Mouse (Mus musculus) hindbrain, embryonic 14.5 days (tissue): Measurements from ENCODE around the gene Lsm12. TPM values are rescaled to one million over a fixed set of nuclear protein-coding genes. Genes with fewer than 3 reads are reported as not detected.
A peak's percentile ranks its signal among the peaks of the same experiment; 100 is the strongest.

ENCODE experiments used
- ATAC-seq: fragments of 200-750 bp; cut with Nextera tagmentation; 2 replicates; pipeline ENCODE4 v1.8.0; 2017; ENCODE audit warnings: moderate number of reproducible peaks, mild to moderate bottlenecking, moderate TSS enrichment, moderate library complexity; ENCODE audit not compliant: low FRiP score
- DNase-seq: peaks from one replicate; pipeline ENCODE4 v3.0.0-alpha.2; 2015; ENCODE audit warnings: low spot score
- H3K27ac ChIP-seq: fragments of 300-500 bp; sonication (generic); 2 replicates; pipeline ENCODE4 v1.5.1; 2014; ENCODE audit warnings: mild to moderate bottlenecking, moderate library complexity
- H3K27me3 ChIP-seq: fragments of 300-500 bp; sonication (generic); 2 replicates; pipeline ENCODE4 v1.6.1; 2014; ENCODE audit warnings: mild to moderate bottlenecking, low read length, mixed read lengths; ENCODE audit not compliant: control insufficient read depth, insufficient read depth
- H3K36me3 ChIP-seq: fragments of 300-500 bp; sonication (generic); replicated peaks from 2 replicates; pipeline ENCODE4 v1.6.1; 2014; ENCODE audit not compliant: control insufficient read depth, insufficient read depth
- H3K4me1 ChIP-seq: fragments of 300-500 bp; sonication (generic); replicated peaks from 2 replicates; pipeline ENCODE4 v1.6.1; 2014; ENCODE audit warnings: antibody characterized with exemption, low read length, mixed read lengths; ENCODE audit not compliant: control insufficient read depth, insufficient read depth
- H3K4me2 ChIP-seq: fragments of 300-500 bp; sonication (generic); replicated peaks from 2 replicates; pipeline ENCODE4 v1.6.1; 2014; ENCODE audit warnings: mild to moderate bottlenecking, moderate library complexity
- H3K4me3 ChIP-seq: fragments of 300-500 bp; sonication (generic); replicated peaks from 2 replicates; pipeline ENCODE4 v1.5.1; 2014; ENCODE audit warnings: mild to moderate bottlenecking, low read length
- H3K9ac ChIP-seq: fragments of 300-500 bp; sonication (generic); 2 replicates; pipeline ENCODE4 v1.6.1; 2014
- H3K9me3 ChIP-seq: fragments of 300-500 bp; sonication (generic); 2 replicates; pipeline ENCODE4 v1.6.1; 2016; ENCODE audit warnings: low read length; ENCODE audit not compliant: control insufficient read depth
- WGBS: fragments of 180-500 bp; shearing (Covaris S2); extraction: QIAGEN DNeasy Blood & Tissue Kit; methylation state at CpG from one replicate; pipeline ENCODE4 v1.1.7; 2014; 5-methylcytosine and 5-hydroxymethylcytosine counted together
- polyA plus RNA-seq: library from polyadenylated mRNA; unstranded; fragments of >200 nt; fragmentation: Nextera tagmentation; extraction: Ambion mirVana; gene quantifications from 2 replicates; pipeline ENCODE4 v1.2.1, GENCODE M21; 2014

Lsm12 gene
- polyA plus RNA-seq, 1 experiment from 2014 or later: 78.6 TPM

DNA sequence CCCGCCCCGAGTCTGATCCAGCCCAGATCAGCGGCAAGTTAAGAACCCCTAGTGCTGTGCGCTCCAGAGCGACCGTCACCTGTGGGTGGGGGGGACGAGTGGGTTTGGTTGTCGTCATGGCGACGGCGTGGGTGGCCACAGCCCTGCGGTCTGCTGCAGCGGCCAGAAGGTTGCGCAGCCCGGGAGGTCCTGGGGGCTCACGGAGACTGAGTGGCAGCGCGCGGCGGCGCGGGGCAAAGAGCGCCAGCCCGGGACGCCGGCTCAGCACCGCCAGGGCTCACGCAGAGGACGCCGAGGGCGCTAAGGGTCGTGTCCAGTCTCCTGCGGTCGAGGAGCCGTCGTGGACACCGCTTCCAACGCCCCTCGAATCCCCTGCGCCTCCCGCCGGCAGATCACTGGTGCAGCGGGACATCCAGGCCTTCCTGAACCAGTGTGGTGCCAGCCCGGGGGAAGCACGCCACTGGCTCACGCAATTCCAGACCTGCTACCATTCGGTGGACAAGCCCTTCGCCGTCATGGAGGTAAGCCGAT is 39.6 kb downstream of the Lsm12 start, which contains the start of gene Nags:
Gene Nags, plus strand, starts transcription at position 43 of the 531 bp plus-strand sequence.
- ATAC-seq (no peak), DNase-seq (no peak)
- 2% methylated on average over 42 of the region's 50 CpGs for WGBS
- H3K27ac ChIP-seq: no peak within 1 kb of the TSS
- peak within 1 kb of the TSS; percentile 32 for H3K4me2 ChIP-seq
- no peak within 1 kb of the TSS for H3K9ac ChIP-seq
- H3K36me3 ChIP-seq: no peaks in the 10 kb centered on the region
- H3K9me3 ChIP-seq: no peaks in the 10 kb centered on the region
- peak within 1 kb of the TSS; percentile 15 for H3K4me3 ChIP-seq
- H3K27me3 ChIP-seq: peaks cover 73% of the 10 kb centered on the region
- H3K4me1 ChIP-seq: no peaks in the 10 kb centered on the region; the same call in 1 of the 2 replicates

- H3K4me1 ChIP-seq: no peaks in the 10 kb centered on the region; the same call in 1 of the 2 replicates
- peaks cover 73% of the 10 kb centered on the region for H3K27me3 ChIP-seq
- peak overlapping the region; percentile 32 for H3K4me2 ChIP-seq
- ATAC-seq (no peak), DNase-seq (no peak)
- peak overlapping the region; percentile 15 for H3K4me3 ChIP-seq
- H3K27ac ChIP-seq: no peak overlapping the region
- WGBS: 21% methylated on average over 13 of the region's 13 CpGs
- H3K36me3 ChIP-seq: no peaks in the 10 kb centered on the region
- H3K9ac ChIP-seq: no peak overlapping the region
- H3K9me3 ChIP-seq: no peaks in the 10 kb centered on the region
Observed at GRCm38 (mm10) chr11:102144957-102145470, 40.1 kb downstream of the Lsm12 start.

- peaks cover 50% of the 10 kb centered on the region for H3K27me3 ChIP-seq
- 74% methylated on average over 7 of the region's 7 CpGs for WGBS
- no peak for ATAC-seq
Observed at GRCm38 (mm10) chr11:102142355-102142754, 42.7 kb downstream of the Lsm12 start.

GRCm38 (mm10) chr11:102140508-102140907 is 44.6 kb downstream of the Lsm12 start:
- no peak for ATAC-seq
- 3% methylated on average over 5 of the region's 5 CpGs for WGBS
- Histone ChIP-seq H3K4me2 (no peak overlapping the region), H3K27me3 (peaks cover 32% of the 10 kb centered on the region), H3K9ac (no peak overlapping the region), H3K4me3 (no peak overlapping the region), H3K27ac (no peak overlapping the region), H3K9me3 (no peaks in the 10 kb centered on the region), H3K4me1 (no peaks in the 10 kb centered on the region; the same call in 1 of the 2 replicates), H3K36me3 (no peaks in the 10 kb centered on the region)
- DNase-seq: peak; percentile 84

More at GRCm38 (mm10) chr11:102142355-102142754, 42.7 kb downstream of the Lsm12 start:
- Histone ChIP-seq H3K36me3 (no peaks in the 10 kb centered on the region), H3K4me3 (no peak overlapping the region), H3K4me2 (no peak overlapping the region), H3K9me3 (no peaks in the 10 kb centered on the region), H3K27ac (no peak overlapping the region), H3K4me1 (no peaks in the 10 kb centered on the region; the same call in 1 of the 2 replicates), H3K9ac (no peak overlapping the region)
- no peak for DNase-seq

GRCm38 (mm10) chr11:102138447-102138740 is 46.7 kb downstream of the Lsm12 start:
- H3K4me2 ChIP-seq: peak overlapping the region; percentile 52
- H3K4me3 ChIP-seq: peak overlapping the region; percentile 14; the same call in 1 of the 2 replicates
- no peaks in the 10 kb centered on the region for H3K4me1 ChIP-seq
- no peaks in the 10 kb centered on the region for H3K9me3 ChIP-seq
- no peaks in the 10 kb centered on the region for H3K36me3 ChIP-seq
- DNase-seq (peak; percentile 78), ATAC-seq (peak; percentile 65; the same call in 1 of the 2 replicates)
- H3K27me3 ChIP-seq: peaks cover 11% of the 10 kb centered on the region
- no peak overlapping the region for H3K27ac ChIP-seq
- H3K9ac ChIP-seq: 0 out of 2 replicates have a peak overlapping the region, but pooled peaks have one; percentile 32
- WGBS: under 1% methylated on average over 18 of the region's 18 CpGs

- peak overlapping the region; percentile 52 for H3K4me2 ChIP-seq
- 0 out of 2 replicates have a peak overlapping the region, but pooled peaks have one; percentile 32 for H3K9ac ChIP-seq
- H3K27me3 ChIP-seq: peaks cover 5% of the 10 kb centered on the region
- WGBS: 44% methylated on average over 13 of the region's 13 CpGs
- DNase-seq: no peak
- no peak overlapping the region for H3K27ac ChIP-seq
- H3K36me3 ChIP-seq: no peaks in the 10 kb centered on the region
- H3K4me3 ChIP-seq: peak overlapping the region; percentile 14; the same call in 1 of the 2 replicates
- H3K9me3 ChIP-seq: no peaks in the 10 kb centered on the region
- H3K4me1 ChIP-seq: no peaks in the 10 kb centered on the region
- ATAC-seq: no peak; the same call in 1 of the 2 replicates
Observed at GRCm38 (mm10) chr11:102137625-102138446, 47.3 kb downstream of the Lsm12 start.

DNA sequence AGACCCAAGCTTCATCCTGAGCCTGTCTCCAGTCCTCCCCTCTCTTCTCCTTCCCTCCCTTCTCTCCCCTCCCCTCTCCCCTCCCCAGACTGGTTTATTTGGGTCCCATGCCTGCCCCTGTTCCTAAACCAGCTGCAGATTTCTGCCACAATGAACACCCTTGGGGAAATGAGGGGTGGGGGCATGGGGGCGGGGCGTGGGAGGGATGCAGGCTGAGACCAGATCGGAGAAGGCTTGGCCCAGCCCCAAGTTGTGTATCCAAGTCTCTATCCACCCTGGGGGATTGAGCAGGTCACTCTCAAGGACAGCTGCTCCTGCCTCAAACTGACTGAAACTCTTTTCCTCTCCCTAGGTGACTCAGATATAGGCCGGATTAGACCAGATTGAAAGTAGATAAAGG is 50.6 kb downstream of the Lsm12 start:
- no peaks in the 10 kb centered on the region for H3K36me3 ChIP-seq
- H3K27ac ChIP-seq: no peak overlapping the region
- no peak overlapping the region for H3K9ac ChIP-seq
- no peaks in the 10 kb centered on the region for H3K9me3 ChIP-seq
- DNase-seq (no peak), ATAC-seq (no peak)
- H3K4me3 ChIP-seq: no peak overlapping the region
- WGBS: 19% methylated on average over 4 of the region's 4 CpGs
- H3K4me1 ChIP-seq: no peaks in the 10 kb centered on the region
- no peak overlapping the region for H3K4me2 ChIP-seq
- no peaks in the 10 kb centered on the region; the same call in 1 of the 2 replicates for H3K27me3 ChIP-seq

- no peak for DNase-seq
- Histone ChIP-seq H3K4me2 (no peak overlapping the region), H3K27me3 (no peaks in the 10 kb centered on the region), H3K36me3 (no peaks in the 10 kb centered on the region), H3K9ac (no peak overlapping the region), H3K27ac (no peak overlapping the region), H3K9me3 (no peaks in the 10 kb centered on the region), H3K4me3 (no peak overlapping the region), H3K4me1 (no peaks in the 10 kb centered on the region)
- ATAC-seq: no peak
- 92% methylated on average over 6 of the region's 6 CpGs for WGBS
Observed at GRCm38 (mm10) chr11:102117386-102117785, 67.7 kb downstream of the Lsm12 start.

- no peaks in the 10 kb centered on the region for H3K27me3 ChIP-seq
- no peak overlapping the region for H3K4me3 ChIP-seq
- H3K4me1 ChIP-seq: no peaks in the 10 kb centered on the region
- DNase-seq: no peak
- no peak overlapping the region for H3K27ac ChIP-seq
- no peaks in the 10 kb centered on the region for H3K9me3 ChIP-seq
- no peak for ATAC-seq
- H3K9ac ChIP-seq: no peak overlapping the region
- H3K36me3 ChIP-seq: no peaks in the 10 kb centered on the region
- WGBS: 85% methylated on average over 8 of the region's 8 CpGs
- H3K4me2 ChIP-seq: no peak overlapping the region
Observed at GRCm38 (mm10) chr11:102116241-102116640, 68.9 kb downstream of the Lsm12 start.
